ENCODE assay signal across 23 mouse cellular contexts in genomic region chr8:110897495-110897894, GRCm38 (mm10).
"Had no signal": no experiment of that assay in that cellular context is flagged by ENCODE, and none has a peak within 500 bp of the region (broad histone marks: within the 10 kb centered on the region; RNA-seq: fewer than 3 reads in every experiment).

No protein-coding gene starts in this region.

- H3K9ac ChIP-seq: limb, embryonic 12.5 days; limb, embryonic 15.5 days; liver, embryonic 15.5 days; lung, embryonic 15.5 days; midbrain, embryonic 13.5 days; stomach, embryonic 15.5 days had no signal

- H3K27me3 ChIP-seq: limb, embryonic 12.5 days; limb, embryonic 15.5 days; liver, embryonic 15.5 days; lung, embryonic 15.5 days; megakaryocyte, embryonic 14.5 days; midbrain, embryonic 13.5 days; stomach, embryonic 15.5 days had no signal

- ATAC-seq: midbrain, embryonic 13.5 days; midbrain, embryonic 16.5 days had no signal

- H3K27ac ChIP-seq: kidney, postnatal 0 days; limb, embryonic 12.5 days; limb, embryonic 15.5 days; liver, embryonic 15.5 days; lung, embryonic 15.5 days; midbrain, embryonic 10.5 days; midbrain, embryonic 13.5 days; stomach, embryonic 15.5 days had no signal

- H3K4me2 ChIP-seq: limb, embryonic 12.5 days; limb, embryonic 15.5 days; liver, embryonic 11.5 days; liver, embryonic 15.5 days; lung, embryonic 15.5 days; midbrain, embryonic 13.5 days; stomach, embryonic 15.5 days had no signal

- DNase-seq: kidney, adult 2 months; kidney, postnatal 25 days; left cerebral cortex, postnatal 4 days; lung, adult 18-20 months; lung, postnatal 10 days; lung, postnatal 36 days; right cerebral cortex, adult 18-20 months; right cerebral cortex, postnatal 14 days; right cerebral cortex, postnatal 4 days; thymus, adult 18-20 months; thymus, postnatal 36 days had no signal

- H3K9me3 ChIP-seq: limb, embryonic 12.5 days; limb, embryonic 15.5 days; liver, embryonic 15.5 days; lung, embryonic 15.5 days; midbrain, embryonic 10.5 days; midbrain, embryonic 13.5 days; stomach, embryonic 15.5 days had no signal

- H3K4me3 ChIP-seq: limb, embryonic 12.5 days; limb, embryonic 15.5 days; liver, embryonic 15.5 days; lung, embryonic 15.5 days; megakaryocyte, embryonic 14.5 days; midbrain, embryonic 10.5 days; midbrain, embryonic 13.5 days; myocyte; stomach, embryonic 15.5 days had no signal

- H3K36me3 ChIP-seq: stomach, embryonic 15.5 days had no signal
